Comparison of ENCODE assay signal across 13 mouse cellular contexts in genomic region chrX:140706077-140706476, GRCm38 (mm10). TPM values are rescaled to one million over a fixed set of nuclear protein-coding genes. Genes with fewer than 3 reads are reported as not detected.
"Had no signal": no experiment of that assay in that cellular context is flagged by ENCODE, and none has a peak within 500 bp of the region (broad histone marks: within the 10 kb centered on the region; RNA-seq: fewer than 3 reads in every experiment).

No protein-coding gene starts in this region.

- H3K4me1 ChIP-seq: limb, embryonic 15.5 days; liver, embryonic 12.5 days; lung, embryonic 15.5 days; midbrain, embryonic 12.5 days; neural tube, embryonic 15.5 days had no signal

- ATAC-seq: liver, embryonic 12.5 days had no signal

- H3K4me2 ChIP-seq: limb, embryonic 15.5 days; liver, embryonic 12.5 days; lung, embryonic 15.5 days; midbrain, embryonic 12.5 days; neural tube, embryonic 15.5 days had no signal

- DNase-seq: kidney, adult 9 months; kidney, postnatal 4 days; right cerebral cortex, adult 18-20 months; right cerebral cortex, postnatal 25 days; thymus, postnatal 14 days had no signal

- H3K27me3 ChIP-seq: lung, embryonic 15.5 days had no signal

- H3K9ac ChIP-seq: limb, embryonic 15.5 days; liver, embryonic 12.5 days; lung, embryonic 15.5 days; midbrain, embryonic 12.5 days; neural tube, embryonic 15.5 days had no signal

- H3K9me3 ChIP-seq: liver, embryonic 12.5 days; lung, embryonic 15.5 days; midbrain, embryonic 12.5 days; neural tube, embryonic 15.5 days had no signal

- H3K4me3 ChIP-seq: left cerebral cortex, adult 2 months; limb, embryonic 15.5 days; liver, embryonic 12.5 days; lung, embryonic 15.5 days; midbrain, embryonic 12.5 days; neural tube, embryonic 15.5 days had no signal

- H3K27ac ChIP-seq: kidney, postnatal 0 days; left cerebral cortex, adult 2 months; limb, embryonic 15.5 days; liver, embryonic 12.5 days; lung, embryonic 15.5 days; midbrain, embryonic 12.5 days; neural tube, embryonic 15.5 days had no signal

- H3K36me3 ChIP-seq: limb, embryonic 15.5 days; liver, embryonic 12.5 days; lung, embryonic 15.5 days; midbrain, embryonic 12.5 days; neural tube, embryonic 15.5 days had no signal

RNA-seq across cellular contexts. Expression of gene Mid2, which starts 41.7 kb away (rescaled TPM):
- total RNA-seq: megakaryocyte-erythroid progenitor cell, adult 5-6 weeks had no signal
